Mouse (Mus musculus) heart, postnatal 10 days (tissue): ENCODE data around the gene Coq5. TPM values are rescaled to one million over a fixed set of nuclear protein-coding genes. Genes with fewer than 3 reads are reported as not detected.

Experiments
- DNase-seq, 2 experiments: peaks; one replicate each; pipeline ENCODE4 v3.0.0; 2021
- intact Hi-C: fragments of 180-260 bp; cut with DNase I; formaldehyde crosslinking; loops from one replicate; pipeline ENCODE4 v1.15.1; 2025
- total RNA-seq, 2 experiments: library from RNA; stranded (reverse); gene quantifications; 2 replicates each; pipeline ENCODE4 v1.2.3; 2021

Coq5 gene
- total RNA-seq, 2 experiments from 2014 or later: 131 to 134 TPM

DNA sequence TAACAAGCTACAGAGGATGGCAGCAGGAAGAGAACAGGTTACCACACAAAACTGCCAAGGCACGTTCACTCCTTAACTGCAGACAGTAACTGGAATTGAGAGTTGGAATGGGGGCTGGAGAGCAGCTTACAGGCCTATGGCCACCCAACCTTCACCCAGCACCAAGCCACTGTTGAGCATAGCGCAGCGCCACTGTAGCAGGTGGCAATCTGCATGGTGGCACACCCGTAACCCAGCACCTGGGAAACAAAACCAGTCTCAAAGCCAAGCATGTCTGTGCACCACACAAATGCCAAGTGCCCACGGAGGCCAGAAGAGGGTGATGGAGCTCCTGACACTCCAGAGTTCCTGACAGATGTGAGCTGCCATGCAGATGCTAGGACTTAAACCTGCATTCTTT, 13.1 kb upstream of the Coq5 start:
- DNase-seq: peak; percentile 28 to 33
- intact Hi-C loops: no loop called here

GRCm38 (mm10) chr5:115266787-115267468, 12.5 kb upstream of the Coq5 start:
- peak in 1 of 2 experiments; percentile 27 for DNase-seq
- intact Hi-C loops: no loop called here

DNA sequence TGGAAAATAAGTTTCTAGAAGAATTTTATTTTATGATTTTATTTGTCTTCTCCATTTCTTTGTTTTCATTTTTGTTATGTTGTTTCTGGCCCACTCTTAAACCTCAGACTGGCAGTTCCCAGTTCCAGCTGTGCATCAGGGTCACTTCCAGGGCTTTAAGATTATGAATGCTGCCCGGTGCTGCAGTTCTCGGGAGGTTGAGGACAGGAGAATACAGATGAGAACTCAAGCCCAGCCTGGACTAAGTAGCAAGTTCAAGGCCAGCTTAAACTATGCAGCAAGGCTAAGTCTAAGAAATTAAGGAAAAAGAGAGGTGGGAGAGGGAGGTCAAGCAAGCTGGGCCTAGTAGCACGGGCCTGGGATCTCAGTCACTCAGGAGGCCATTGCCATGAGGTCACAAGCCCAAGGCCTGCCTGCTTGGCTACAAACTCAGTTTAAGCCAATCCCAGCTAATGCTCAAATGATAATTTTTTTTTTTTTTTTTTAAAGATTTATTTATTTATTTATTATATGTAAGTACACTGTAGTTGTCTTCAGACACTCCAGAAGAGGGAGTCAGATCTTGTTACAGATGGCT, 11.9 kb upstream of the Coq5 start:
- intact Hi-C loops: no loop called here

DNA sequence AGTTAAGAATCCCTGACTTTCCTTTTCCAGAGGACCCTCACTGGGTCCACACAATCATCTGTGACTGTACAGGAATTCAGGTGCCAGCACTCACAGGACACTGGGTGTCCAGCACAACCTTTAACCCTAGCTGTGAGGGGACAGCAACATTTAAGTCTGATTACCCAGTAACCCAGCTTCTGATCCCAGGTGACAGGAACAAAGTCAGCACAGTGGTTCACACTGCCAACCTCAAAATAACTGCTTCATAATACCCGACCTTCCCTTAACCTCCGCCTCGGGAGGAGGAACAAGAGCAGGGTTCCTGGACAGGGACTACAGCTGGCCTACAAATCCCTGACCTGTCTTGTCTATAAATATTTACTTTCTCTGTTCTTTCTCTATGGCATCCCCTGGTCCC, 11.2 kb upstream of the Coq5 start:
- DNase-seq: peak; percentile 51 to 67
- intact Hi-C loops: no loop called here

More for the DNA sequence above, 11.9 kb upstream of the Coq5 start:
- DNase-seq: peak in 1 of 2 experiments; percentile 29

DNA sequence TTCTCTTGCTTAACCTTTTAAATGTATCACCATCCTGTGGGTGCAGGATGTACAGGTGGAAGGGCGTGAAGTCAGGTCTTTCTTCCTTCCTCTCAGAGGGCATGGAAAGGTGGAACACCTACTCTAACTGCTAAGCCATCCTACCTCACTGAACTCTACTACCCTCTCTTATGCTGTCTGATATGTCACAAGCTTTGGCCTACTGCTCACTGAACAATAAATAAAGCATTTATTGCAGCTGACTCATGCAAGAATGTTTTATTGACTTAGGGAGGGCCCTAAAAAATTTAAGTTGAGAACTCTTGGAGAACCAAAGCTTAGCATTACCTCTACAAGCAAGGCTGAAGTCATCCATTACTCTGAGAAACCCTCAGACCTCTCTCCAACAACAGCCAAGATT, 9.5 kb upstream of the Coq5 start:
- intact Hi-C loops: no loop called here
- no peak for DNase-seq

DNA sequence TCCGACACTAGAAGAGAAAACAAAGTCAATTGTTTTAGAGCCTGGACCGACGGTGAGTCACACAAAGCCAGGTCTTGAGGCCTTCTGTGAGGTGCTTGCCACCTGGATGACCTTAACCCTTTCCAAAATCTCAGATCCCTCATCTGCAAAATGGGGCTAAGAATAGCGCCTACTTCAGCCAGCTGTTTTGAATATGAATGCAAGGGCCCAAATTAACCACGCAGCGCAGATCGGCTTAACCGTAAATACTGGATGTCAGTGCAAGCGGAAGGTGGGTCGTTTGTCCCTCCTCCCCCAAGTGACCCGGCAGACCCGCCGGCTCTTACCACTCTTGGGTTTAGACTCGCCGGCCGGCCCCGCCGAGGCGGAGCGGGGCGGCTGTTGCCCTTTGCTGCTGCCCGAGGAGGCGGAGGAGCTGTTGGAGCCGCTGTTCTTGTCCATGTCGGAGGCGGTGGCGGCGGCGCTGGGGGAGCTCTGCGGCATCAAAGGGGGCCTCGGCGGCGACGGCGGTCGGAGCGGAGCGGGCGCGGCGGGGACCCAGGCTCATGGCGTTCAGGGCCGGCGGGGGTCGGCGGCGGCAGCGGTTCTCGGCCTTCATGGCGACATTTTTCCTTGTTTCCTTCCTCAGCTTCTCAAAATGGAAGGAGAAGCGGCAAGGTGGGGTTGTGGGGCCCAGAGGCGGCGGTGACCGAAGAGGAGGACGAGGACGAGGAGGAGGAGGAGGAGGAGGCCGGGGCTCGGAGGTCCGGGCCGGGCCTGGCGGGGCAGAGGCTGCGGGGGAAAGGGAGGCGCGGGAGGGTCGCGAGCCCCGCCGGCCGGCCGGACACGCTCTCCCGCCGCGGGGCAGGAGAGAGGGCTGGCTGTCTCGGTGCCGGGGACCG, 7.3 kb upstream of the Coq5 start:
- intact Hi-C loops: no loop called here
- peak; percentile 58 to 66 for DNase-seq

GRCm38 (mm10) chr5:115272812-115273548, 6.5 kb upstream of the Coq5 start, which contains the start of gene Rnf10:
Gene Rnf10, minus strand, starts transcription at chr5:115272898.
- peak; percentile 99 to 100 for DNase-seq
- intact Hi-C loops: no loop called here

DNA sequence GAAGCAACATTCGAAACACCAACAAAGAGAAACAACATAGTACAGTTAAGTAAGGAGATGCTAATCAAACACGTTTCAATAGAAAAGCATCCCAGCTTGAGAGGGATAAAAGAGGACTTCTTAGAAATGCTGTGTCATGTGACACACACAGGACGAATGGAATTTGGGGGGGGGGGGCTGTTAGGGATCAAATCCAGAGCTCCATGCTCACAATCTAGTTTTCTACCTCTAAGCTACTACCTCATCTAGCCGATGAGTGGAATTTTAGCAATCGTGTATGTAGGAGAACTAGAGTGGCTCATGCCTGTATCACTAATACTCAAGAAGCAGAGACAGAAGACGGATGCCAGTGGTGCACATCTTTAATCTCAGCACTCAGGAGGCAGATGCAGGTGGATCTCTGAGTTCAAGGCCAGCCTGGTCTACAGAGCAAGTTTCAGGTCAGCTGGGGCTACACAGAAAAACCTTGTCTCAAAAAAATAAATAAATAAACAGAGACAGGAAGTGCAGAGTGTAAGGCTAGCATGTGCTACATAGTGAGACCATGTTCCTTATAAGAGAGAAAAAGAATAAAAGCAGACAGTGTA, 5.8 kb upstream of the Coq5 start:
- intact Hi-C loops: no loop called here
- DNase-seq: no peak

DNA sequence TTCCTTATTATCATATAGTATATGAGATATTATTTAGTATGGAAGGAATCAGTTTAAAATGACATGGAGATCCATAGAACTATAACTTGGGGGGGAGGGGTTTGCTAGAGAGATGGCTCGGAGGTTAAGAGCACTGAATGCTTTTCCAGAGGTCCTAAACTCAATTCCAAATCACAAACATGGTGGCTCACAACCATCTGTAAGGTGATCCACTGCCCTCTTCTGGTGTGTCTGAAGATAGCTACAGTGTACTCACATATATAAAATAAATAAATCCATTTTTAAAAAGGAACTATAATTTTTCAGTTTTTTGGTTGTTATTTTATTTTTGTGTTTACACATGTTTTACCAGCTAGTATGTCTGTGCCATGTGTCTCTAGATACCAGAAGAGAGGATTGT, 5.1 kb upstream of the Coq5 start:
- no peak for DNase-seq
- intact Hi-C loops: no loop called here

GRCm38 (mm10) chr5:115274771-115275170, 4.7 kb upstream of the Coq5 start:
- intact Hi-C loops: no loop called here
- DNase-seq: no peak

- intact Hi-C loops: no loop called here
Measured at GRCm38 (mm10) chr5:115275998-115276397, 3.5 kb upstream of the Coq5 start.

GRCm38 (mm10) chr5:115278053-115278452, 1.4 kb upstream of the Coq5 start:
- no peak for DNase-seq
- intact Hi-C loops: loop anchor here (2.0 kb wide), 1 partner anchor 23 kb away; the partner anchor contains the start of gene Dynll1

More at GRCm38 (mm10) chr5:115275998-115276397, 3.5 kb upstream of the Coq5 start:
- DNase-seq: no peak

- DNase-seq: no peak
- intact Hi-C loops: loop anchor here (2.0 kb wide), 1 partner anchor 22 kb away; the partner anchor contains the start of gene Dynll1
Measured at GRCm38 (mm10) chr5:115278785-115279184, 681 bp upstream of the Coq5 start.

GRCm38 (mm10) chr5:115280050-115280687, 703 bp downstream of the Coq5 start:
- intact Hi-C loops: loop anchor here (5.0 kb wide), 1 partner anchor 62 kb away; the partner anchor contains the start of genes Gatc and Triap1
- peak; percentile 25 to 44 for DNase-seq

DNA sequence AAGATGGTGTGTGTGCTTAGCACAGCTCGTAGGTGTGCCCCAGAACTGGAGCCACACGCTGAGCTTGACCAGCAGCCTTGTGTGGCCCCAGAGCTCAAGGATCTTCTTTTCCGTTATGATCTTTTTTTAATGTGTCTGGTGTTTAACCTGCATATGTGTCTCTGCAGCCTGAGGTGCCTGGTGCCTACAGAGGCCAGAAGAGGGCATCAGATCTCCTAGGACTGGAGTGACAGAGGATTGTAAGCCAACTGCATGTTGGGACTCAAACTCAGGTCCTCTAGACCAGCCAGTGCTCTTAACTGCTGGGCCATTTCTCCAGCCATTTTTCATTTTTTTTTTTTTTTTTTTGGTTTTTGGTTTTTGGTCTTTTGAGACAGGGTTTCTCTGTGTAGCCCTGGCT, 5.3 kb downstream of the Coq5 start:
- no peak for DNase-seq
- intact Hi-C loops: loop anchor here (5.0 kb wide), 1 partner anchor 58 kb away; the partner anchor contains the start of genes Gatc and Triap1

DNA sequence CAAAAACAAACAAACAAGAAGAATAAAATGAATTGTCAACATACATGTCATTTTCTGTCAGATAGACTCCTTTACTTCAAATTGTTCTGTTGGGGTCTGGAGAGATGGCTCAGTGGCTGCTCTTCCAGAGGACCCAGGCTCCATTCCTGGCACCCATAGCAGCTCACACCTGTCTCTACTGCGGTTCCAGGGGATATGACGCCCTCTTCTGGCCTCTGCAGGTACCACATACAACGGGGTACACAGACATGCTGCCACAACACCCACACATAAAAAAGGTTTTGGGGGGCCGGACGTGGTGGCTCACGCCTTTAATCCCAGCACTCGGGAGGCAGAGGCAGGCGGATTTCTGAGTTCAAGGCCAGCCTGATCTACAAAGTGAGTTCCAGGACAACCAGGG, 14.7 kb downstream of the Coq5 start:
- intact Hi-C loops: loop anchor here (5.0 kb wide), 1 partner anchor 33 kb away; the partner anchor contains the start of gene Srsf9
- DNase-seq: no peak

- intact Hi-C loops: no loop called here
- DNase-seq: no peak
Measured at GRCm38 (mm10) chr5:115296347-115296746, 16.9 kb downstream of the Coq5 start.

DNA sequence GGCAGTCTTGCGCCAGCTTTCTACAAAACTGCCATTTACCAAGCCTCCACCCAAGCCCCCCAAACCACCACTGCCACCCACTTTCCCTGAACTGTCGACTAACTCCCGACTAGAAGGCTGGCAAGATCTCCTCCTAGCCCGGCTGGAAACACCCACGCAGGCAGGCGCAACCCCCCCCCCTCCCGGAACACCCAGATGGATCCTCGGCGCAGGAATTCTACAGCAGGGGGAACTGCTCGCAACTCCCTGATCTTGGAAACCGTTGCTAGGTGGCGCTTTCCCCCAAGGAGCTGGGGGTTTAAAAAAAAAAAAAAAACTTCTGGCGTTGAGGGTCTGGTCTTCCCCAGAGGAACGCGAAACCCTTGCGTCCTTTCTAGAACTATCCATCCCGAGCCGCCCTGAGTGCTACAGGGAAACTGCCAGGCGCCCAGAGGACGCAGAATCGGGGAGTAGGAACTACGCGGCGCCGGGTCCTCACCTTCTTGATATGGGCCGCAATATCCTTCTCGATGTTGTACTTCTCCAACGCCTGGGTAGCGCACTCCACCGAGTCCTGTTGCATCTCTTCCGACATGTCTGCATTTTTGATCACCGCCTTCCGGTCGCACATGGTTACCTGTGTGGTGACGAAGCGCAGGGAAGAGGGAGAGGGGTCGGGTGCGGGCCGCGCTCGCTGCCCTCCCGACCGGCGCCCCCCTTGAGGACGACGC, 20.7 kb downstream of the Coq5 start:
- peak; percentile 76 for DNase-seq
- intact Hi-C loops: loop anchor here (1.0 to 2.0 kb wide), 5 partner anchors 19 to 49 kb away; partner anchors contain the start of genes Coq5, Cox6a1, Gatc and Srsf9
